Comparison of ENCODE assay signal across 27 mouse cellular contexts in genomic region chr12:111798493-111798892, GRCm38 (mm10).
"Had no signal": no experiment of that assay in that cellular context is flagged by ENCODE, and none has a peak within 500 bp of the region (broad histone marks: within the 10 kb centered on the region; RNA-seq: fewer than 3 reads in every experiment).

No protein-coding gene starts in this region.

- H3K9me3 ChIP-seq: embryonic facial prominence, embryonic 12.5 days; embryonic facial prominence, embryonic 13.5 days; embryonic facial prominence, embryonic 15.5 days; forebrain, embryonic 10.5 days; forebrain, embryonic 12.5 days; forebrain, embryonic 13.5 days; forebrain, embryonic 15.5 days had no signal

- H3K4me1 ChIP-seq: embryonic facial prominence, embryonic 12.5 days; embryonic facial prominence, embryonic 13.5 days; embryonic facial prominence, embryonic 15.5 days; forebrain, embryonic 10.5 days; forebrain, embryonic 12.5 days; forebrain, embryonic 13.5 days; forebrain, embryonic 15.5 days had no signal

- ATAC-seq: forebrain, embryonic 13.5 days; forebrain, embryonic 14.5 days; forebrain, embryonic 15.5 days; forebrain, embryonic 16.5 days; forebrain, postnatal 0 days had no signal

- H3K27me3 ChIP-seq: embryonic facial prominence, embryonic 12.5 days; embryonic facial prominence, embryonic 13.5 days; embryonic facial prominence, embryonic 15.5 days; forebrain, embryonic 12.5 days; forebrain, embryonic 13.5 days; forebrain, embryonic 15.5 days had no signal

- H3K27ac ChIP-seq: embryonic facial prominence, embryonic 12.5 days; embryonic facial prominence, embryonic 13.5 days; embryonic facial prominence, embryonic 15.5 days; forebrain, embryonic 10.5 days; forebrain, embryonic 12.5 days; forebrain, embryonic 13.5 days; forebrain, embryonic 15.5 days; heart, adult 2 months had no signal

- DNase-seq: cerebellum, adult 2 months; cerebellum, adult 8-10 months; cerebellum, adult 9-10 months; cerebellum, adult 9-11 months; cerebellum, postnatal 10 days; cerebellum, postnatal 14 days; cerebellum, postnatal 25 days; cerebellum, postnatal 36 days; embryo, embryonic 11 days; forebrain, postnatal 0 days; gastrocnemius, postnatal 10 days; gastrocnemius, postnatal 14 days; gastrocnemius, postnatal 25 days; gastrocnemius, postnatal 36 days; heart, adult 11 months; heart, adult 18-20 months; heart, adult 2 months had no signal

- H3K4me2 ChIP-seq: embryonic facial prominence, embryonic 12.5 days; embryonic facial prominence, embryonic 13.5 days; embryonic facial prominence, embryonic 15.5 days; forebrain, embryonic 12.5 days; forebrain, embryonic 13.5 days; forebrain, embryonic 15.5 days had no signal

- H3K4me3 ChIP-seq: embryonic facial prominence, embryonic 12.5 days; embryonic facial prominence, embryonic 13.5 days; embryonic facial prominence, embryonic 15.5 days; erythroblast, embryonic 14.5 days; forebrain, embryonic 10.5 days; forebrain, embryonic 12.5 days; forebrain, embryonic 13.5 days; forebrain, embryonic 15.5 days; heart, adult 2 months had no signal
